ENCODE assay signal across 8 mouse cellular contexts in genomic region chr11:70433569-70433943, GRCm38 (mm10). TPM values are rescaled to one million over a fixed set of nuclear protein-coding genes. Genes with fewer than 3 reads are reported as not detected.
DNase-seq lines count a peak whose midpoint lies in the region; ATAC-seq and TF ChIP-seq lines count a peak whose summit lies in the region.

No protein-coding gene starts in this region.

- H3K79me2 ChIP-seq in liver, adult 2 months (ENCODE audit: control insufficient read depth, insufficient read depth, low read length) = 0 out of 2 replicates have a peak, but pooled peaks cover 6% of the 10 kb centered on the region

- ATAC-seq in embryonic facial prominence, embryonic 14.5 days (ENCODE audit: low read depth) = no peak
- peak; percentile 5 for ATAC-seq in inflammation-experienced regulatory T-cells, adult 6 months
- no peak for ATAC-seq in neural tube, embryonic 13.5 days (ENCODE audit: low read depth)

- peak overlapping the region; percentile 11 for H3K9ac ChIP-seq in liver, adult 2 months (ENCODE audit: low read depth, low read length)
- H3K9ac ChIP-seq in embryonic facial prominence, embryonic 14.5 days (ENCODE audit: low read depth, low read length) = peak overlapping the region; percentile 85
- peak overlapping the region; percentile 88 for H3K9ac ChIP-seq in neural tube, embryonic 13.5 days

- TF ChIP-seq POLR2A in liver, adult 2 months (IDR thresholded peaks at IDR 0.05; ENCODE audit: extremely low read depth, insufficient read depth, low read length) = no peak

- peak overlapping the region; percentile 80 for H3K4me2 ChIP-seq in embryonic facial prominence, embryonic 14.5 days (ENCODE audit: low read depth, low read length)
- peak overlapping the region; percentile 69 for H3K4me2 ChIP-seq in neural tube, embryonic 13.5 days

- peak overlapping the region; percentile 42 for H3K27ac ChIP-seq in liver, adult 2 months (replicated peaks; ENCODE audit: insufficient read depth, low read depth, low read length)
- H3K27ac ChIP-seq in embryonic facial prominence, embryonic 14.5 days (replicated peaks; ENCODE audit: low read depth, low read length) = no peak overlapping the region
- H3K27ac ChIP-seq in neural tube, embryonic 13.5 days (replicated peaks) = no peak overlapping the region

- peaks cover 1% of the 10 kb centered on the region for H3K36me3 ChIP-seq in liver, adult 2 months (ENCODE audit: control insufficient read depth, insufficient read depth, low read length)
- peaks cover 28% of the 10 kb centered on the region for H3K36me3 ChIP-seq in embryonic facial prominence, embryonic 14.5 days (ENCODE audit: control insufficient read depth, insufficient read depth, low read length)
- H3K36me3 ChIP-seq in neural tube, embryonic 13.5 days = peaks cover 29% of the 10 kb centered on the region

- DNase-seq in liver, adult 2 months (ENCODE audit: extremely low read depth, low read depth, low spot score) = peak; percentile 45
- no peak for DNase-seq in liver
- DNase-seq in embryonic facial prominence, embryonic 14.5 days (ENCODE audit: low spot score) = no peak
- DNase-seq in ovary, postnatal 36 days (ENCODE audit: low spot score) = no peak
- DNase-seq in left cerebral cortex, adult 11 months (ENCODE audit: low spot score) = no peak
- no peak for DNase-seq in gastrocnemius, postnatal 36 days

- H3K9me3 ChIP-seq in embryonic facial prominence, embryonic 14.5 days (ENCODE audit: control insufficient read depth, low read length) = no peaks in the 10 kb centered on the region
- no peaks in the 10 kb centered on the region for H3K9me3 ChIP-seq in neural tube, embryonic 13.5 days

- peak overlapping the region; percentile 82 for H3K4me3 ChIP-seq in liver, adult 2 months (ENCODE audit: insufficient read depth, low read depth, low read length)
- H3K4me3 ChIP-seq in embryonic facial prominence, embryonic 14.5 days (ENCODE audit: low read depth, low read length) = peak overlapping the region; percentile 85
- H3K4me3 ChIP-seq in neural tube, embryonic 13.5 days = peak overlapping the region; percentile 76

- 78% methylated on average over 1 of the region's 1 CpGs for WGBS in liver, adult 2 months
- 75% methylated on average over 1 of the region's 1 CpGs for WGBS in embryonic facial prominence, embryonic 14.5 days
- WGBS in neural tube, embryonic 13.5 days = 82% methylated on average over 1 of the region's 1 CpGs

- peaks cover 2% of the 10 kb centered on the region; the same call in 1 of the 2 replicates for H3K4me1 ChIP-seq in liver, adult 2 months (ENCODE audit: control insufficient read depth, insufficient read depth, low read length)
- peaks cover 13% of the 10 kb centered on the region; the same call in 1 of the 2 replicates for H3K4me1 ChIP-seq in embryonic facial prominence, embryonic 14.5 days (ENCODE audit: control insufficient read depth, insufficient read depth, low read length)
- H3K4me1 ChIP-seq in neural tube, embryonic 13.5 days (replicated peaks) = peaks cover 36% of the 10 kb centered on the region

- TF ChIP-seq CTCF in liver, adult 2 months (IDR thresholded peaks at IDR 0.05; ENCODE audit: low read depth, low read length) = no peak

- H3K27me3 ChIP-seq in liver, adult 2 months (ENCODE audit: control insufficient read depth, insufficient read depth, low read length) = no peaks in the 10 kb centered on the region
- no peaks in the 10 kb centered on the region for H3K27me3 ChIP-seq in embryonic facial prominence, embryonic 14.5 days (replicated peaks; ENCODE audit: control insufficient read depth, insufficient read depth, low read length)
- no peaks in the 10 kb centered on the region for H3K27me3 ChIP-seq in neural tube, embryonic 13.5 days

- intact Hi-C loops in gastrocnemius, postnatal 36 days (cut with DNase I) = loop anchor here (5.0 kb wide), 2 partner anchors 74 to 174 kb away; partner anchors contain the start of gene Tm4sf5

RNA-seq across cellular contexts. Expression of gene Arrb2, which starts 1.1 kb away (rescaled TPM):
- total RNA-seq in liver, adult 2 months (2014; rRNA removed) = 9.5 and 11.5 TPM in 2 replicates
- polyA plus RNA-seq in liver, adult 2 months (2012; rRNA removed) = 14.7 and 22.2 TPM in 2 replicates
- polyA plus RNA-seq in embryonic facial prominence, embryonic 14.5 days (2014; fragmentation: Nextera tagmentation; extraction: Ambion mirVana) = 19.0 and 24.1 TPM in 2 replicates
- polyA plus RNA-seq in inflammation-experienced regulatory T-cells, adult 6 months (2017; shearing (Covaris generic)) = 100 to 1,000 TPM in 2 of 3 experiments, 10 to 100 TPM in 1; 50.6 to 129 (median 119) TPM
- polyA plus RNA-seq in neural tube, embryonic 13.5 days (2015; fragmentation: Nextera tagmentation; extraction: Ambion mirVana) = 43.8 and 46.6 TPM in 2 replicates
- total RNA-seq in gastrocnemius, postnatal 36 days (2021) = 1 to 10 TPM; 6.2 to 8.1 TPM

RNA-seq across cellular contexts. Expression of gene Med11, which starts 18.2 kb away (rescaled TPM):
- total RNA-seq in liver, adult 2 months (2014; rRNA removed) = 11.2 and 13.3 TPM in 2 replicates
- polyA plus RNA-seq in liver, adult 2 months (2012; rRNA removed) = 9.4 and 10.4 TPM in 2 replicates
- 37.0 and 40.6 TPM in 2 replicates for polyA plus RNA-seq in embryonic facial prominence, embryonic 14.5 days (2014; fragmentation: Nextera tagmentation; extraction: Ambion mirVana)
- 10 to 100 TPM; 76.7 to 81.3 (median 80.3) TPM for polyA plus RNA-seq in inflammation-experienced regulatory T-cells, adult 6 months (2017; shearing (Covaris generic))
- polyA plus RNA-seq in neural tube, embryonic 13.5 days (2015; fragmentation: Nextera tagmentation; extraction: Ambion mirVana) = 45.3 and 46.0 TPM in 2 replicates
- 1 to 10 TPM; 4.2 to 6.8 TPM for total RNA-seq in gastrocnemius, postnatal 36 days (2021)

RNA-seq across cellular contexts. Expression of gene Pelp1, which starts 23.7 kb away (rescaled TPM):
- 3.1 and 3.3 TPM in 2 replicates for total RNA-seq in liver, adult 2 months (2014; rRNA removed)
- 7.7 and 7.9 TPM in 2 replicates for polyA plus RNA-seq in liver, adult 2 months (2012; rRNA removed)
- 29.8 and 36.2 TPM in 2 replicates for polyA plus RNA-seq in embryonic facial prominence, embryonic 14.5 days (2014; fragmentation: Nextera tagmentation; extraction: Ambion mirVana)
- 1 to 10 TPM; 5.2 to 7.3 (median 6.5) TPM for polyA plus RNA-seq in inflammation-experienced regulatory T-cells, adult 6 months (2017; shearing (Covaris generic))
- polyA plus RNA-seq in neural tube, embryonic 13.5 days (2015; fragmentation: Nextera tagmentation; extraction: Ambion mirVana) = 31.9 and 32.6 TPM in 2 replicates
- 10 to 100 TPM; 16.1 to 20.9 TPM for total RNA-seq in gastrocnemius, postnatal 36 days (2021)

RNA-seq across cellular contexts. Expression of gene Zmynd15, which starts 25.7 kb away (rescaled TPM):
- total RNA-seq in liver, adult 2 months (2014; rRNA removed) = 0.74 and 1.5 TPM in 2 replicates
- polyA plus RNA-seq in liver, adult 2 months (2012; rRNA removed) = 2.1 and 4.4 TPM in 2 replicates
- 0.31 and 0.85 TPM in 2 replicates for polyA plus RNA-seq in embryonic facial prominence, embryonic 14.5 days (2014; fragmentation: Nextera tagmentation; extraction: Ambion mirVana)
- not detected for polyA plus RNA-seq in inflammation-experienced regulatory T-cells, adult 6 months (2017; shearing (Covaris generic))
- polyA plus RNA-seq in neural tube, embryonic 13.5 days (2015; fragmentation: Nextera tagmentation; extraction: Ambion mirVana) = 1.2 and 1.5 TPM in 2 replicates
- under 1 TPM; 0.10 to 0.61 TPM for total RNA-seq in gastrocnemius, postnatal 36 days (2021)

RNA-seq across cellular contexts. Expression of gene Cxcl16, which starts 26.2 kb away (rescaled TPM):
- total RNA-seq in liver, adult 2 months (2014; rRNA removed) = 5.7 and 10.2 TPM in 2 replicates
- polyA plus RNA-seq in liver, adult 2 months (2012; rRNA removed) = 7.2 and 10.2 TPM in 2 replicates
- 5.7 and 6.0 TPM in 2 replicates for polyA plus RNA-seq in embryonic facial prominence, embryonic 14.5 days (2014; fragmentation: Nextera tagmentation; extraction: Ambion mirVana)
- polyA plus RNA-seq in inflammation-experienced regulatory T-cells, adult 6 months (2017; shearing (Covaris generic)) = under 1 TPM; 0.62 to 0.85 (median 0.72) TPM
- 7.2 and 8.9 TPM in 2 replicates for polyA plus RNA-seq in neural tube, embryonic 13.5 days (2015; fragmentation: Nextera tagmentation; extraction: Ambion mirVana)
- 1 to 10 TPM; 1.4 to 1.5 TPM for total RNA-seq in gastrocnemius, postnatal 36 days (2021)

Comparison
In these comparisons a context has a peak if more than half of its experiments do, and no peak if none do; other contexts are left out.
1. H3K9ac ChIP-seq: peak in every context shown above with its lines; median percentile 88 in neural tube, embryonic 13.5 days; 85 in embryonic facial prominence, embryonic 14.5 days; 11 in liver, adult 2 months.